Mouse (Mus musculus) midbrain, embryonic 13.5 days (tissue): ENCODE measurements at regions not wholly inside any gene's neighbourhood (a gene's known extent, or its start where the extent isn't known, plus 50 kb on each side); places are given as distances from the start of the nearest gene placed in this dataset.
A peak's percentile ranks its signal among the peaks of the same experiment; 100 is the strongest.
"Not testable (repeated sequence)": the region's sequence is repeated elsewhere in the genome, so short reads cannot be mapped to it uniquely, and the experiment has no call there.

Source experiments
- ATAC-seq: fragments of 200-750 bp; cut with Nextera tagmentation; 2 replicates; pipeline ENCODE4 v1.8.0; 2017; ENCODE audit warnings: mild to moderate bottlenecking, moderate TSS enrichment, moderate library complexity
- H3K27ac ChIP-seq: fragments of 300-500 bp; sonication (generic); 2 replicates; pipeline ENCODE4 v1.5.1; 2015; ENCODE audit warnings: inconsistent platforms, mild to moderate bottlenecking, moderate library complexity
- H3K27me3 ChIP-seq: fragments of 300-500 bp; sonication (generic); 2 replicates; pipeline ENCODE4 v1.6.1; 2015; ENCODE audit warnings: mild to moderate bottlenecking, inconsistent platforms
- H3K36me3 ChIP-seq: fragments of 300-500 bp; sonication (generic); 2 replicates; pipeline ENCODE4 v1.6.1; 2015; ENCODE audit warnings: mild to moderate bottlenecking, inconsistent platforms
- H3K4me1 ChIP-seq: fragments of 300-500 bp; sonication (generic); replicated peaks from 2 replicates; pipeline ENCODE4 v1.6.1; 2015; ENCODE audit warnings: inconsistent platforms
- H3K4me2 ChIP-seq: fragments of 300-500 bp; sonication (generic); replicated peaks from 2 replicates; pipeline ENCODE4 v1.6.1; 2015; ENCODE audit warnings: moderate library complexity, mild to moderate bottlenecking, inconsistent platforms
- H3K4me3 ChIP-seq: fragments of 300-500 bp; sonication (generic); replicated peaks from 2 replicates; pipeline ENCODE4 v1.5.1; 2015; ENCODE audit warnings: mild to moderate bottlenecking, inconsistent platforms
- H3K9ac ChIP-seq: fragments of 300-500 bp; sonication (generic); replicated peaks from 2 replicates; pipeline ENCODE4 v1.6.1; 2015; ENCODE audit warnings: mild to moderate bottlenecking, inconsistent platforms
- H3K9me3 ChIP-seq: fragments of 300-500 bp; sonication (generic); 2 replicates; pipeline ENCODE4 v1.6.1; 2016; ENCODE audit warnings: mild to moderate bottlenecking, inconsistent platforms
- WGBS: fragments of 180-500 bp; shearing (Covaris S2); methylation state at CpG from one replicate; pipeline ENCODE4 v1.1.7; 2015; 5-methylcytosine and 5-hydroxymethylcytosine counted together

GRCm38 (mm10) chr4:53254483-53254882, 94.8 kb upstream of the Abca1 start:
- Histone ChIP-seq H3K4me2 (no peak overlapping the region), H3K4me3 (no peak overlapping the region), H3K9me3 (no peaks in the 10 kb centered on the region), H3K27ac (no peak overlapping the region), H3K4me1 (peaks cover 9% of the 10 kb centered on the region; the same call in 1 of the 2 replicates), H3K36me3 (no peaks in the 10 kb centered on the region), H3K27me3 (no peaks in the 10 kb centered on the region), H3K9ac (no peak overlapping the region)
- ATAC-seq = no peak
- WGBS = 48% methylated on average over 6 of the region's 6 CpGs

- no peak overlapping the region for H3K4me2 ChIP-seq
- no peak overlapping the region for H3K27ac ChIP-seq
- peaks cover 9% of the 10 kb centered on the region; the same call in 1 of the 2 replicates for H3K4me1 ChIP-seq
- H3K27me3 ChIP-seq = no peaks in the 10 kb centered on the region
- no peak overlapping the region for H3K9ac ChIP-seq
- 52% methylated on average over 4 of the region's 4 CpGs for WGBS
- H3K4me3 ChIP-seq = no peak overlapping the region
- ATAC-seq = peak; percentile 76
- H3K9me3 ChIP-seq = no peaks in the 10 kb centered on the region
- no peaks in the 10 kb centered on the region for H3K36me3 ChIP-seq
Observed at GRCm38 (mm10) chr4:53253680-53254079, 94.0 kb upstream of the Abca1 start.

- H3K27me3 ChIP-seq = no peaks in the 10 kb centered on the region
- no peak for ATAC-seq
- H3K36me3 ChIP-seq = no peaks in the 10 kb centered on the region
- H3K4me1 ChIP-seq = peaks cover 9% of the 10 kb centered on the region; the same call in 1 of the 2 replicates
- H3K9me3 ChIP-seq = no peaks in the 10 kb centered on the region
- 88% methylated on average over 3 of the region's 3 CpGs for WGBS
- H3K4me3 ChIP-seq = no peak overlapping the region
- H3K9ac ChIP-seq = no peak overlapping the region
- no peak overlapping the region for H3K4me2 ChIP-seq
- H3K27ac ChIP-seq = no peak overlapping the region
Observed at GRCm38 (mm10) chr4:53250325-53250724, 90.6 kb upstream of the Abca1 start.

GRCm38 (mm10) chr4:53246083-53246747, 86.5 kb upstream of the Abca1 start:
- no peaks in the 10 kb centered on the region for H3K36me3 ChIP-seq
- WGBS = 88% methylated on average over 15 of the region's 15 CpGs
- no peak for ATAC-seq

GRCm38 (mm10) chr4:53245553-53245952, 85.9 kb upstream of the Abca1 start:
- Histone ChIP-seq H3K9me3 (no peaks in the 10 kb centered on the region), H3K27ac (no peak overlapping the region), H3K4me2 (no peak overlapping the region), H3K9ac (no peak overlapping the region), H3K4me3 (no peak overlapping the region), H3K4me1 (no peaks in the 10 kb centered on the region), H3K27me3 (no peaks in the 10 kb centered on the region), H3K36me3 (no peaks in the 10 kb centered on the region)
- ATAC-seq = no peak
- 96% methylated on average over 4 of the region's 4 CpGs for WGBS

More at GRCm38 (mm10) chr4:53246083-53246747, 86.5 kb upstream of the Abca1 start:
- Histone ChIP-seq H3K9ac (no peak overlapping the region), H3K4me2 (no peak overlapping the region), H3K4me1 (no peaks in the 10 kb centered on the region), H3K27ac (no peak overlapping the region), H3K4me3 (no peak overlapping the region), H3K9me3 (no peaks in the 10 kb centered on the region), H3K27me3 (no peaks in the 10 kb centered on the region)

GRCm38 (mm10) chr4:53243473-53243872, 83.8 kb upstream of the Abca1 start:
- not testable (repeated sequence) for ATAC-seq, H3K9me3 ChIP-seq, H3K4me3 ChIP-seq, H3K36me3 ChIP-seq, H3K4me2 ChIP-seq, H3K27ac ChIP-seq, H3K9ac ChIP-seq, H3K4me1 ChIP-seq, H3K27me3 ChIP-seq
- WGBS = 96% methylated on average over 8 of the region's 8 CpGs

- Histone ChIP-seq H3K4me2 (no peak overlapping the region), H3K27ac (no peak overlapping the region), H3K9me3 (no peaks in the 10 kb centered on the region), H3K4me1 (0 out of 2 replicates have a peak, but pooled peaks cover 3% of the 10 kb centered on the region), H3K36me3 (no peaks in the 10 kb centered on the region), H3K4me3 (no peak overlapping the region), H3K27me3 (no peaks in the 10 kb centered on the region), H3K9ac (no peak overlapping the region)
- whole genome bisulfite sequencing = 71% methylated on average over 5 of the region's 5 CpGs
- ATAC-seq = no peak
Observed at GRCm38 (mm10) chr4:53239856-53240255, 80.2 kb upstream of the Abca1 start.

- WGBS = 75% methylated on average over 14 of the region's 14 CpGs
- Histone ChIP-seq H3K27me3 (no peaks in the 10 kb centered on the region), H3K36me3 (no peaks in the 10 kb centered on the region), H3K27ac (no peak overlapping the region), H3K4me3 (no peak overlapping the region), H3K9me3 (no peaks in the 10 kb centered on the region), H3K4me1 (0 out of 2 replicates have a peak, but pooled peaks cover 3% of the 10 kb centered on the region), H3K4me2 (no peak overlapping the region), H3K9ac (no peak overlapping the region)
- ATAC-seq = 0 out of 2 replicates have a peak, but pooled peaks have one; percentile 48
Observed at GRCm38 (mm10) chr4:53238314-53239259, 78.9 kb upstream of the Abca1 start.

- Histone ChIP-seq H3K4me1 (0 out of 2 replicates have a peak, but pooled peaks cover 3% of the 10 kb centered on the region), H3K9me3 (no peaks in the 10 kb centered on the region), H3K9ac (no peak overlapping the region), H3K4me2 (no peak overlapping the region), H3K27ac (no peak overlapping the region), H3K4me3 (no peak overlapping the region), H3K36me3 (no peaks in the 10 kb centered on the region), H3K27me3 (no peaks in the 10 kb centered on the region)
- WGBS = 51% methylated on average over 2 of the region's 2 CpGs
- ATAC-seq = peak; percentile 34; the same call in 1 of the 2 replicates
Observed at GRCm38 (mm10) chr4:53235870-53236269, 76.2 kb upstream of the Abca1 start.

GRCm38 (mm10) chr4:53232436-53232835, 72.7 kb upstream of the Abca1 start:
- 67% methylated on average over 3 of the region's 3 CpGs for WGBS
- Histone ChIP-seq H3K27ac (no peak overlapping the region), H3K9me3 (no peaks in the 10 kb centered on the region), H3K4me1 (0 out of 2 replicates have a peak, but pooled peaks cover 3% of the 10 kb centered on the region), H3K36me3 (no peaks in the 10 kb centered on the region), H3K9ac (no peak overlapping the region), H3K4me2 (no peak overlapping the region), H3K27me3 (no peaks in the 10 kb centered on the region), H3K4me3 (no peak overlapping the region)
- ATAC-seq = no peak

- H3K9ac ChIP-seq = no peak overlapping the region
- no peak for ATAC-seq
- no peak overlapping the region for H3K27ac ChIP-seq
- no peaks in the 10 kb centered on the region for H3K27me3 ChIP-seq
- no peaks in the 10 kb centered on the region for H3K9me3 ChIP-seq
- no peak overlapping the region for H3K4me2 ChIP-seq
- H3K4me1 ChIP-seq = 0 out of 2 replicates have a peak, but pooled peaks cover 3% of the 10 kb centered on the region
- no peaks in the 10 kb centered on the region for H3K36me3 ChIP-seq
- H3K4me3 ChIP-seq = no peak overlapping the region
- 61% methylated on average over 4 of the region's 4 CpGs for WGBS
Observed at GRCm38 (mm10) chr4:53231867-53232266, 72.2 kb upstream of the Abca1 start.

- H3K9ac ChIP-seq = no peak overlapping the region
- H3K9me3 ChIP-seq = no peaks in the 10 kb centered on the region
- H3K4me3 ChIP-seq = no peak overlapping the region
- no peaks in the 10 kb centered on the region for H3K36me3 ChIP-seq
- no peak overlapping the region for H3K27ac ChIP-seq
- H3K4me2 ChIP-seq = no peak overlapping the region
- 95% methylated on average over 2 of the region's 2 CpGs for WGBS
- H3K4me1 ChIP-seq = 0 out of 2 replicates have a peak, but pooled peaks cover 3% of the 10 kb centered on the region
- ATAC-seq = no peak
- H3K27me3 ChIP-seq = no peaks in the 10 kb centered on the region
Observed at GRCm38 (mm10) chr4:53231046-53231445, 71.4 kb upstream of the Abca1 start.
